ENCODE assay signal across 23 mouse cellular contexts in genomic region chr15:52095629-52096190, GRCm38 (mm10).
"Had no signal": no experiment of that assay in that cellular context is flagged by ENCODE, and none has a peak within 500 bp of the region (broad histone marks: within the 10 kb centered on the region; RNA-seq: fewer than 3 reads in every experiment).

No protein-coding gene starts in this region.

- DNase-seq: gastrocnemius, postnatal 14 days; gastrocnemius, postnatal 36 days; heart, adult 11 months; heart, adult 2 months; heart, postnatal 14 days; heart, postnatal 36 days; kidney, adult 11 months; kidney, adult 8-10 months; kidney, postnatal 14 days; layer of hippocampus, adult 9-11 months; layer of hippocampus, postnatal 36 days; left cerebral cortex, postnatal 4 days had no signal

- H3K9ac ChIP-seq: heart, embryonic 13.5 days; heart, embryonic 15.5 days; hindbrain, embryonic 13.5 days; hindbrain, embryonic 15.5 days; limb, embryonic 13.5 days; limb, embryonic 15.5 days; liver, embryonic 12.5 days; liver, embryonic 14.5 days had no signal

- H3K4me1 ChIP-seq: heart, embryonic 13.5 days; heart, embryonic 15.5 days; hindbrain, embryonic 13.5 days; hindbrain, embryonic 15.5 days; limb, embryonic 13.5 days; limb, embryonic 15.5 days; liver, embryonic 12.5 days had no signal

- H3K27me3 ChIP-seq: heart, embryonic 13.5 days; heart, embryonic 15.5 days; hindbrain, embryonic 13.5 days; hindbrain, embryonic 15.5 days; limb, embryonic 15.5 days; liver, embryonic 12.5 days had no signal

- H3K27ac ChIP-seq: heart, adult 2 months; heart, embryonic 13.5 days; heart, embryonic 15.5 days; hindbrain, embryonic 13.5 days; hindbrain, embryonic 15.5 days; hindbrain, postnatal 0 days; limb, embryonic 13.5 days; limb, embryonic 15.5 days; liver, embryonic 12.5 days; liver, embryonic 14.5 days had no signal

- H3K36me3 ChIP-seq: heart, embryonic 13.5 days; heart, embryonic 15.5 days; hindbrain, embryonic 13.5 days; hindbrain, embryonic 15.5 days; limb, embryonic 13.5 days; limb, embryonic 15.5 days; liver, embryonic 12.5 days had no signal

- ATAC-seq: hindbrain, postnatal 0 days; intestine, embryonic 16.5 days; liver, embryonic 12.5 days had no signal

- H3K4me2 ChIP-seq: heart, embryonic 11.5 days; heart, embryonic 13.5 days; heart, embryonic 15.5 days; hindbrain, embryonic 13.5 days; hindbrain, embryonic 15.5 days; limb, embryonic 13.5 days; limb, embryonic 15.5 days; liver, embryonic 12.5 days had no signal

- H3K9me3 ChIP-seq: heart, embryonic 13.5 days; heart, embryonic 15.5 days; hindbrain, embryonic 13.5 days; hindbrain, embryonic 15.5 days; limb, embryonic 13.5 days; limb, embryonic 15.5 days; liver, embryonic 12.5 days had no signal

- H3K4me3 ChIP-seq: heart, adult 2 months; heart, embryonic 13.5 days; heart, embryonic 15.5 days; hindbrain, embryonic 13.5 days; hindbrain, embryonic 15.5 days; limb, embryonic 13.5 days; limb, embryonic 15.5 days; liver, embryonic 12.5 days had no signal
